In the genomic region with DNA sequence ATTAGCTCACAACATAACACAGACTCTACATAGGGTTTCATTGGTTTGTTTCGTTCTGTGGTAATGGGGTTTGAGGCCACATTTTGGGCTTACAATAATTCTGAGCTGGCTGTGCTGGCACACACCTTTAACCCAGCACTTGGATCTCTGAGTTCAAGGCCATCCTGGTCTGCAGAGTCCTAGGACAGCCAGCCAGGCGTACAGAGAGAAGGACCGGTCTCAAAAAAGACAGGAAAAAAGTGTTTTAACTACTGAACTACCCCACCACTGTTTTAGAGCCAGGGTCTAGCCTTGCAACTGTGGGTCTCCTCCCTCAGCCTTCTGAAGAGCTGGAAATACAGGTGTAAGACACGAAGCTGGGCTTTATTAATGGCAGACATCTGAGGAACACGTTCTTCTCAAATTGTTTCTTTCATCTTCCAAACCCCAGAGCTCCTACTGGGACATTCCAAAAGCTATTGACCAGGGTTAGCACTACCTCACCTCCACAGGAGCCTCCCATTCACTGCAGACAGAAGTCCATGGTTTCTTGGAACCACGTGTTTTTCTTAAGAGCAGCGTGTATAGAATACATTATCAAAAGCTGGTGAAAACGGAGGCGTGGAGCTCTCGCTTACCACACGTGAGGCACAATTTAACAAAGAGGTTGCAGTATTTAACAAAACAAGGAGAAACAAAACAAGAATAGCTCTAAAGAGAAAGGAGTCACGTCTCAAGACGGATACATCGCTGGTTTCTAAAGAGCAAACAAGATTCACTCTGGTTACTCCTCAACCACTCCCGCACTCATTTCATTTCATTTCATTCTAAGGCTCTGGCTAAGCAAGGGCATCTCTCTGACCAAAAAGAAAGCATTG, we compare ENCODE assay signal across 8 mouse cellular contexts. TPM values are rescaled to one million over a fixed set of nuclear protein-coding genes. Genes with fewer than 3 reads are reported as not detected.
DNase-seq lines count a peak whose midpoint lies in the region; ATAC-seq and TF ChIP-seq lines count a peak whose summit lies in the region.

No protein-coding gene starts in this region.

- H3K9me3 ChIP-seq in lung, postnatal 0 days (ENCODE audit: low read length): no peaks in the 10 kb centered on the region
- no peaks in the 10 kb centered on the region for H3K9me3 ChIP-seq in embryonic facial prominence, embryonic 12.5 days
- H3K9me3 ChIP-seq in intestine, embryonic 16.5 days (ENCODE audit: control insufficient read depth, low read length): no peaks in the 10 kb centered on the region
- H3K9me3 ChIP-seq in neural tube, embryonic 15.5 days (replicated peaks): no peaks in the 10 kb centered on the region

- no peaks in the 10 kb centered on the region for H3K36me3 ChIP-seq in lung, postnatal 0 days (ENCODE audit: insufficient read depth, low read length)
- peaks cover 1% of the 10 kb centered on the region; the same call in 1 of the 2 replicates for H3K36me3 ChIP-seq in embryonic facial prominence, embryonic 12.5 days
- H3K36me3 ChIP-seq in intestine, embryonic 16.5 days (ENCODE audit: control insufficient read depth, insufficient read depth, low read length): no peaks in the 10 kb centered on the region
- no peaks in the 10 kb centered on the region for H3K36me3 ChIP-seq in neural tube, embryonic 15.5 days

- no peak for TF ChIP-seq CTCF in lung, postnatal 0 days (IDR thresholded peaks at IDR 0.05)

- ATAC-seq in lung, postnatal 0 days: no peak
- ATAC-seq in embryonic facial prominence, embryonic 12.5 days (ENCODE audit: insufficient number of reproducible peaks, insufficient read depth, low FRiP score, low TSS enrichment): no peak
- ATAC-seq in intestine, embryonic 16.5 days: no peak
- no peak for ATAC-seq in neural tube, embryonic 15.5 days (ENCODE audit: low FRiP score)

- peak overlapping the region; percentile 68 for H3K4me2 ChIP-seq in lung, postnatal 0 days (replicated peaks; ENCODE audit: low read depth, low read length)
- H3K4me2 ChIP-seq in embryonic facial prominence, embryonic 12.5 days (replicated peaks): peak overlapping the region; percentile 63
- H3K4me2 ChIP-seq in intestine, embryonic 16.5 days (ENCODE audit: low read depth, low read length): peak overlapping the region; percentile 56
- H3K4me2 ChIP-seq in neural tube, embryonic 15.5 days: peak overlapping the region; percentile 65

- H3K27me3 ChIP-seq in lung, postnatal 0 days (replicated peaks; ENCODE audit: insufficient read depth, low read length): no peaks in the 10 kb centered on the region
- H3K27me3 ChIP-seq in embryonic facial prominence, embryonic 12.5 days: no peaks in the 10 kb centered on the region
- H3K27me3 ChIP-seq in intestine, embryonic 16.5 days (replicated peaks; ENCODE audit: control insufficient read depth, insufficient read depth, low read length): no peaks in the 10 kb centered on the region
- H3K27me3 ChIP-seq in neural tube, embryonic 15.5 days (replicated peaks): no peaks in the 10 kb centered on the region

- H3K4me3 ChIP-seq in lung, postnatal 0 days (ENCODE audit: low read depth, low read length): peak overlapping the region; percentile 85
- H3K4me3 ChIP-seq in embryonic facial prominence, embryonic 12.5 days: peak overlapping the region; percentile 85
- peak overlapping the region; percentile 74 for H3K4me3 ChIP-seq in intestine, embryonic 16.5 days (ENCODE audit: low read length)
- peak overlapping the region; percentile 61 for H3K4me3 ChIP-seq in neural tube, embryonic 15.5 days (replicated peaks)

- peaks cover 6% of the 10 kb centered on the region; the same call in 1 of the 2 replicates for H3K4me1 ChIP-seq in lung, postnatal 0 days (ENCODE audit: insufficient read depth, low read depth, low read length)
- H3K4me1 ChIP-seq in embryonic facial prominence, embryonic 12.5 days: peaks cover 12% of the 10 kb centered on the region
- H3K4me1 ChIP-seq in intestine, embryonic 16.5 days (ENCODE audit: control insufficient read depth, insufficient read depth, low read length): 0 out of 2 replicates have a peak, but pooled peaks cover 5% of the 10 kb centered on the region
- peaks cover 15% of the 10 kb centered on the region for H3K4me1 ChIP-seq in neural tube, embryonic 15.5 days

- peak overlapping the region; percentile 88; the same call in 1 of the 2 replicates for H3K27ac ChIP-seq in lung, postnatal 0 days (ENCODE audit: low read length)
- no peak overlapping the region for H3K27ac ChIP-seq in embryonic facial prominence, embryonic 12.5 days
- no peak overlapping the region for H3K27ac ChIP-seq in intestine, embryonic 16.5 days (ENCODE audit: low read length)
- no peak overlapping the region for H3K27ac ChIP-seq in neural tube, embryonic 15.5 days (replicated peaks)

- no peak overlapping the region; the same call in 1 of the 2 replicates for H3K9ac ChIP-seq in lung, postnatal 0 days (replicated peaks; ENCODE audit: low read depth)
- peak overlapping the region; percentile 71 for H3K9ac ChIP-seq in embryonic facial prominence, embryonic 12.5 days
- peak overlapping the region; percentile 81; the same call in 1 of the 2 replicates for H3K9ac ChIP-seq in intestine, embryonic 16.5 days (ENCODE audit: low read depth, low read length)
- peak overlapping the region; percentile 63 for H3K9ac ChIP-seq in neural tube, embryonic 15.5 days (replicated peaks)

- 46% methylated on average over 15 of the region's 15 CpGs for WGBS in lung, postnatal 0 days
- 61% methylated on average over 15 of the region's 15 CpGs for WGBS in embryonic facial prominence, embryonic 12.5 days
- WGBS in intestine, embryonic 16.5 days: 47% methylated on average over 15 of the region's 15 CpGs
- WGBS in neural tube, embryonic 15.5 days: 41% methylated on average over 15 of the region's 15 CpGs

- no peak for TF ChIP-seq EP300 in lung, postnatal 0 days (IDR thresholded peaks at IDR 0.05)

- peak; percentile 13 for DNase-seq in lung, postnatal 0 days (ENCODE audit: low spot score)
- DNase-seq in lung, postnatal 14 days: no peak
- DNase-seq in adrenal gland, postnatal 14 days: no peak
- DNase-seq in spleen, postnatal 14 days (ENCODE audit: low spot score in 2 of 2): no peak
- DNase-seq in ovary, postnatal 10 days (ENCODE audit: low spot score): no peak

RNA-seq across cellular contexts. Expression of gene Hikeshi, which starts 1.3 kb away (rescaled TPM):
- polyA plus RNA-seq in lung, postnatal 0 days (2015; fragmentation: Nextera tagmentation; extraction: Ambion mirVana): 70.6 and 78.0 TPM in 2 replicates
- 127 and 137 TPM in 2 replicates for polyA plus RNA-seq in embryonic facial prominence, embryonic 12.5 days (2016; fragmentation: Nextera tagmentation; extraction: Ambion mirVana)
- polyA plus RNA-seq in intestine, embryonic 16.5 days (2015; fragmentation: Nextera tagmentation; extraction: Ambion mirVana): 121 and 134 TPM in 2 replicates
- 135 and 139 TPM in 2 replicates for polyA plus RNA-seq in neural tube, embryonic 15.5 days (2015; fragmentation: Nextera tagmentation; extraction: Ambion mirVana)
- 46.7 and 55.2 TPM in 2 replicates for total RNA-seq in adrenal gland, postnatal 14 days (2021)

RNA-seq across cellular contexts. Expression of gene Ccdc81, which starts 36.3 kb away (rescaled TPM):
- 1.2 and 1.4 TPM in 2 replicates for polyA plus RNA-seq in lung, postnatal 0 days (2015; fragmentation: Nextera tagmentation; extraction: Ambion mirVana)
- polyA plus RNA-seq in embryonic facial prominence, embryonic 12.5 days (2016; fragmentation: Nextera tagmentation; extraction: Ambion mirVana): 0.24 and 0.25 TPM in 2 replicates
- polyA plus RNA-seq in intestine, embryonic 16.5 days (2015; fragmentation: Nextera tagmentation; extraction: Ambion mirVana): not detected in 2 replicates
- 0.50 and 0.69 TPM in 2 replicates for polyA plus RNA-seq in neural tube, embryonic 15.5 days (2015; fragmentation: Nextera tagmentation; extraction: Ambion mirVana)
- total RNA-seq in adrenal gland, postnatal 14 days (2021): 0.11 TPM in 2 replicates

RNA-seq across cellular contexts. Expression of gene Eed, which starts 41.1 kb away (rescaled TPM):
- polyA plus RNA-seq in lung, postnatal 0 days (2015; fragmentation: Nextera tagmentation; extraction: Ambion mirVana): 35.6 and 36.1 TPM in 2 replicates
- 91.2 and 95.5 TPM in 2 replicates for polyA plus RNA-seq in embryonic facial prominence, embryonic 12.5 days (2016; fragmentation: Nextera tagmentation; extraction: Ambion mirVana)
- 48.4 and 59.1 TPM in 2 replicates for polyA plus RNA-seq in intestine, embryonic 16.5 days (2015; fragmentation: Nextera tagmentation; extraction: Ambion mirVana)
- 27.5 and 37.3 TPM in 2 replicates for polyA plus RNA-seq in neural tube, embryonic 15.5 days (2015; fragmentation: Nextera tagmentation; extraction: Ambion mirVana)
- total RNA-seq in adrenal gland, postnatal 14 days (2021): 53.0 and 63.1 TPM in 2 replicates
